Mouse (Mus musculus): ENCODE measurements around the gene Tma7. TPM values are rescaled to one million over a fixed set of nuclear protein-coding genes. Genes with fewer than 3 reads are reported as not detected.

Gene Tma7
- total and polyA plus RNA-seq, 3 experiments = 366 to 400 TPM; not detected in 1

DNA sequence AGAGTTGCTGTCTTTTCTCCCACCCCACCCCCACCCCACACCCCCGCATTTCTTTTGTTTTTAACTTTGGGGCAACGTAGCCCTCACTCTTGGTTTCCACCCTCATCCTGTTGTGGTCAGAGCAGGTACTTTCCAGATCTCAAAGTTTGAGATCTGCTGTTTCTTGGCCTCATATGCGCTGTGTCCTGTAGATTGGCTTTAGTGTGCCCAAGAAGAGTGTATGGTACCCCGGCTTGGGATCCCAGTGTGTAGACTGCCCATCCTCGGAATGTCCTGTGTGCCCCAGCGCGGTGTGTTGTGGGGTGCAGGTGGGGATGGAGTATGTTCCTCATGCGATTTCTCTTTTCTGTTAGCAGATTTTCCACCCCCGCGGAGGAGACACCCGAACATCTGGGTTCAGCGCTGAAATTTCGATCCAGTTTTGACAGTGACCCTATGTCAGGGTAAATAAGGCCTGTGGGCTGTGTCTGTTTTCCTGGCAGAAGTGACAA is 31.3 kb downstream of the Tma7 start:
- H3K36me3 ChIP-seq (ENCODE audit: control insufficient read depth in 1 of 2, insufficient read depth in 2 of 2, low read length in 2 of 2) = peaks cover 0 to 9% of the 10 kb centered on the region in 2 experiments; a peak in 2 of 4 replicates
- H3K4me3 ChIP-seq (ENCODE audit: control insufficient read depth in 1 of 2, insufficient read depth in 1 of 2, low read depth in 2 of 2, low read length in 2 of 2) = no peak overlapping the region
- TF ChIP-seq TCF12 (IDR thresholded peaks at IDR 0.05; ENCODE audit: low read depth, low read length) (no peak), RCOR1 (IDR thresholded peaks at IDR 0.05; ENCODE audit: low read depth, low read length) (no peak), ZKSCAN1 (IDR thresholded peaks at IDR 0.05; ENCODE audit: low read depth, low read length) (no peak), MAFK (IDR thresholded peaks at IDR 0.05; ENCODE audit: borderline replicate concordance, low read depth, low read length) (no peak), USF1 (IDR thresholded peaks at IDR 0.05; ENCODE audit: low read depth, low read length) (no peak), SIN3A (IDR thresholded peaks at IDR 0.05; ENCODE audit: low read length) (no peak), SMC3 (IDR thresholded peaks at IDR 0.05; ENCODE audit: low read depth, low read length) (no peak)

DNA sequence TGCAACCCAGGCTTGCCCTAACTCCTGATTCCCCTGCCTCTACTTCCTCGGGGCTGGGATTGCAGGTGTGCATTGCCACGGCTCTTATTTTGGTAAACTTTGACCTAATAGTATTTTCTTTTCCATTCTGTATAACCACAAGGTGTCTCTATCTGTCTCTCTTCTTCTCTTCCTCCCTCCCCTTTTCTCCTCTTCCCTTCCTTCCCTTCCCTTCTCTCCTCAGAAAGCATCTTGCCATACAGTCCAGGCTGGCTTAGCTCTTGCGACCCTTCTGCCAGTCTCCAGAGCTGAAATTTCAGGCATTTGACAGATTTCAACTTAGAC is 31.8 kb downstream of the Tma7 start:
- Histone ChIP-seq H3K9me3 (replicated peaks; ENCODE audit: insufficient read depth, low read length) (no peaks in the 10 kb centered on the region), H3K36me3 (ENCODE audit: control insufficient read depth in 1 of 2, insufficient read depth in 2 of 2, low read length in 2 of 2) (peaks cover 0 to 8% of the 10 kb centered on the region in 2 experiments; a peak in 2 of 4 replicates), H3K4me1 (ENCODE audit: control insufficient read depth in 1 of 2, insufficient read depth in 2 of 2, low read length in 2 of 2) (peaks cover 3 to 8% of the 10 kb centered on the region in 2 experiments; a peak in 3 of 4 replicates), H3K27me3 (ENCODE audit: control insufficient read depth in 1 of 2, insufficient read depth in 2 of 2, low read length in 2 of 2) (no peaks in the 10 kb centered on the region), H3K79me2 (ENCODE audit: control insufficient read depth, insufficient read depth, low read length, poor library complexity) (peaks cover 2% of the 10 kb centered on the region; the same call in 1 of the 2 replicates), H3K4me3 (ENCODE audit: control insufficient read depth in 1 of 2, insufficient read depth in 1 of 2, low read depth in 2 of 2, low read length in 2 of 2) (no peak overlapping the region), H3K9ac (ENCODE audit: control insufficient read depth, low read depth, low read length, poor library complexity, severe bottlenecking) (no peak overlapping the region), H3K27ac (ENCODE audit: control insufficient read depth, low read depth, low read length) (no peak overlapping the region)
- no peak for DNase-seq (ENCODE audit: low read depth, low spot score)
- TF ChIP-seq TBP (IDR thresholded peaks at IDR 0.05; ENCODE audit: low read depth, low read length) = no peak
- no peak for TF ChIP-seq BHLHE40 (IDR thresholded peaks at IDR 0.05; ENCODE audit: borderline replicate concordance, low read depth, low read length)
- no peak for TF ChIP-seq RAD21 (IDR thresholded peaks at IDR 0.05; ENCODE audit: low read depth, low read length)
- no peak for TF ChIP-seq JUND (IDR thresholded peaks at IDR 0.05; ENCODE audit: low read depth, low read length)
- TF ChIP-seq POLR2AphosphoS2 (IDR thresholded peaks at IDR 0.05; ENCODE audit: low read length) = no peak
- TF ChIP-seq ELF1 (IDR thresholded peaks at IDR 0.05; ENCODE audit: low read depth, low read length) = no peak
- TF ChIP-seq KAT2A (conservative IDR thresholded peaks at IDR 0.05; ENCODE audit: low read depth, low read length) = no peak
- TF ChIP-seq TAL1 (IDR thresholded peaks at IDR 0.05; ENCODE audit: low read length) = no peak
- no peak for TF ChIP-seq TCF12 (IDR thresholded peaks at IDR 0.05; ENCODE audit: low read depth, low read length)
- no peak for TF ChIP-seq SMC3 (IDR thresholded peaks at IDR 0.05; ENCODE audit: low read depth, low read length)
- TF ChIP-seq MYC (IDR thresholded peaks at IDR 0.05; ENCODE audit: low read depth, low read length) = no peak
- no peak for TF ChIP-seq RCOR1 (IDR thresholded peaks at IDR 0.05; ENCODE audit: low read depth, low read length)
- TF ChIP-seq MXI1 (IDR thresholded peaks at IDR 0.05; ENCODE audit: low read depth, low read length) = no peak
- no peak for TF ChIP-seq MYB (IDR thresholded peaks at IDR 0.05; ENCODE audit: low read depth, low read length)

More for the DNA sequence above, 31.3 kb downstream of the Tma7 start:
- H3K27me3 ChIP-seq (ENCODE audit: control insufficient read depth in 1 of 2, insufficient read depth in 2 of 2, low read length in 2 of 2) = no peaks in the 10 kb centered on the region
- H3K27ac ChIP-seq (ENCODE audit: control insufficient read depth, low read depth, low read length) = no peak overlapping the region
- peaks cover 3 to 11% of the 10 kb centered on the region in 2 experiments; a peak in 3 of 4 replicates for H3K4me1 ChIP-seq (ENCODE audit: control insufficient read depth in 1 of 2, insufficient read depth in 2 of 2, low read length in 2 of 2)
- H3K9me3 ChIP-seq (replicated peaks; ENCODE audit: insufficient read depth, low read length) = no peaks in the 10 kb centered on the region
- no peak overlapping the region for H3K9ac ChIP-seq (ENCODE audit: control insufficient read depth, low read depth, low read length, poor library complexity, severe bottlenecking)
- peaks cover 2% of the 10 kb centered on the region; the same call in 1 of the 2 replicates for H3K79me2 ChIP-seq (ENCODE audit: control insufficient read depth, insufficient read depth, low read length, poor library complexity)
- DNase-seq (ENCODE audit: low read depth, low spot score) = no peak

Measured in MEL (cell line).